In genomic region chr5:119133378-119133777, GRCm38 (mm10) we compare ENCODE assay signal across 23 mouse cellular contexts.
"Had no signal": no experiment of that assay in that cellular context is flagged by ENCODE, and none has a peak within 500 bp of the region (broad histone marks: within the 10 kb centered on the region; RNA-seq: fewer than 3 reads in every experiment).

No protein-coding gene starts in this region.

- H3K9me3 ChIP-seq: limb, embryonic 12.5 days; limb, embryonic 15.5 days; midbrain, embryonic 12.5 days; midbrain, embryonic 15.5 days; neural tube, embryonic 12.5 days; neural tube, embryonic 15.5 days; stomach, embryonic 15.5 days had no signal

- H3K36me3 ChIP-seq: limb, embryonic 12.5 days; limb, embryonic 15.5 days; midbrain, embryonic 12.5 days; midbrain, embryonic 15.5 days; neural tube, embryonic 12.5 days; neural tube, embryonic 15.5 days; stomach, embryonic 15.5 days had no signal

- H3K4me3 ChIP-seq: layer of hippocampus, adult 2 months; limb, embryonic 12.5 days; limb, embryonic 15.5 days; midbrain, embryonic 12.5 days; midbrain, embryonic 15.5 days; neural tube, embryonic 12.5 days; neural tube, embryonic 15.5 days; stomach, embryonic 15.5 days had no signal

- ATAC-seq: liver, postnatal 0 days; midbrain, embryonic 15.5 days had no signal

- H3K9ac ChIP-seq: limb, embryonic 12.5 days; limb, embryonic 15.5 days; liver, embryonic 14.5 days; liver, postnatal 0 days; midbrain, embryonic 12.5 days; midbrain, embryonic 15.5 days; neural tube, embryonic 12.5 days; neural tube, embryonic 15.5 days; stomach, embryonic 15.5 days had no signal

- H3K4me1 ChIP-seq: midbrain, embryonic 12.5 days; midbrain, embryonic 15.5 days had no signal

- DNase-seq: kidney, adult 18-20 months; kidney, adult 9 months; kidney, postnatal 14 days; kidney, postnatal 4 days; layer of hippocampus, adult 9-11 months; liver, postnatal 0 days; lung, postnatal 14 days; right cerebral cortex, adult 18-20 months; right cerebral cortex, postnatal 25 days; spleen, adult 18-20 months; thymus, adult 18-20 months; thymus, postnatal 4 days had no signal

- H3K27ac ChIP-seq: layer of hippocampus, adult 2 months; limb, embryonic 12.5 days; limb, embryonic 15.5 days; liver, embryonic 14.5 days; macrophage; midbrain, embryonic 12.5 days; midbrain, embryonic 15.5 days; neural tube, embryonic 12.5 days; neural tube, embryonic 15.5 days; stomach, embryonic 15.5 days had no signal

- H3K27me3 ChIP-seq: midbrain, embryonic 15.5 days; neural tube, embryonic 12.5 days; neural tube, embryonic 15.5 days; stomach, embryonic 15.5 days had no signal

- H3K4me2 ChIP-seq: limb, embryonic 12.5 days; limb, embryonic 15.5 days; liver, embryonic 11.5 days; midbrain, embryonic 12.5 days; midbrain, embryonic 15.5 days; neural tube, embryonic 12.5 days; neural tube, embryonic 15.5 days; stomach, embryonic 15.5 days had no signal
